Mouse (Mus musculus) CH12.LX (cell line): ENCODE data around the gene Gm49318. TPM values are rescaled to one million over a fixed set of nuclear protein-coding genes. Genes with fewer than 3 reads are reported as not detected.

Experiments used
- DNase-seq: peaks from one replicate; pipeline ENCODE4 v3.0.0-alpha.2; 2013; ENCODE audit errors: extremely low read depth
- H3K27ac ChIP-seq: 2 replicates; pipeline ENCODE4 v1.5.1; 2012; ENCODE audit warnings: low read depth, mild to moderate bottlenecking, control low read depth, moderate library complexity; ENCODE audit not compliant: insufficient read depth
- H3K27me3 ChIP-seq: replicated peaks from 2 replicates; pipeline ENCODE3; 2012; ENCODE audit warnings: inconsistent platforms
- H3K36me3 ChIP-seq, 2 experiments: replicated peaks in 1 of 2; 2 replicates each; pipeline versions ENCODE3 to v1.6.1; 2012; ENCODE audit warnings: inconsistent platforms in 1 of 2, low read length in 1 of 2, mild to moderate bottlenecking in 1 of 2, mixed read lengths in 1 of 2, moderate library complexity in 1 of 2; ENCODE audit not compliant: control insufficient read depth in 1 of 2, insufficient read depth in 1 of 2
- H3K4me1 ChIP-seq, 2 experiments: 2 replicates each; pipeline ENCODE4 v1.6.1; 2012; ENCODE audit warnings: inconsistent platforms in 1 of 2, moderate library complexity in 1 of 2; ENCODE audit not compliant: insufficient read depth in 2 of 2, control insufficient read depth in 1 of 2
- H3K4me2 ChIP-seq: 2 replicates; pipeline ENCODE4 v1.6.1; 2012; ENCODE audit warnings: low read depth, mild to moderate bottlenecking, control low read depth; ENCODE audit not compliant: poor library complexity, insufficient read depth, severe bottlenecking
- H3K4me3 ChIP-seq, 3 experiments: fragments of 150-350 bp in 1 of 3; sonication (generic) in 1 of 3; replicated peaks in 1 of 3; 2 replicates each; pipeline versions ENCODE3 to v1.5.1; 2011 to 2012; ENCODE audit warnings: low read depth in 2 of 3, low read length in 2 of 3, mild to moderate bottlenecking in 2 of 3, moderate library complexity in 2 of 3, control low read depth in 1 of 3, improper control_type of control experiment in 1 of 3, inconsistent platforms in 1 of 3, mixed read lengths in 1 of 3; ENCODE audit not compliant: poor library complexity in 1 of 3
- H3K79me2 ChIP-seq: replicated peaks from 2 replicates; pipeline ENCODE4 v1.6.1; 2012; ENCODE audit warnings: mild to moderate bottlenecking, moderate library complexity; ENCODE audit not compliant: control insufficient read depth, poor library complexity, insufficient read depth, severe bottlenecking; ENCODE audit errors: extremely low read depth
- H3K9ac ChIP-seq: 2 replicates; pipeline ENCODE4 v1.6.1; 2012; ENCODE audit warnings: low read depth, mild to moderate bottlenecking, control low read depth, moderate library complexity; ENCODE audit not compliant: insufficient read depth
- H3K9me3 ChIP-seq: replicated peaks from 2 replicates; pipeline ENCODE3; 2012; ENCODE audit warnings: low read length, inconsistent platforms, mixed read lengths
- BHLHE40 ChIP-seq: IDR thresholded peaks from 2 replicates; pipeline ENCODE4 v1.6.1; 2011; ENCODE audit warnings: mild to moderate bottlenecking, low read depth, low read length, improper control_type of control experiment
- CHD1 ChIP-seq: IDR thresholded peaks from 2 replicates; pipeline ENCODE4 v1.6.1; 2012; ENCODE audit warnings: low read depth, low read length, improper control_type of control experiment, inconsistent platforms
- CTCF ChIP-seq, 2 experiments: IDR thresholded peaks in 1 of 2; conservative IDR thresholded peaks in 1 of 2; 2 replicates each; pipeline ENCODE4 v1.5.1; 2011 to 2012; ENCODE audit warnings: low read depth in 2 of 2, low read length in 2 of 2, improper control_type of control experiment in 1 of 2, inconsistent platforms in 1 of 2, mild to moderate bottlenecking in 1 of 2, moderate library complexity in 1 of 2
- E2F4 ChIP-seq: IDR thresholded peaks from 2 replicates; pipeline ENCODE4 v1.6.1; 2011; ENCODE audit warnings: low read depth, low read length, improper control_type of control experiment; ENCODE audit not compliant: insufficient replicate concordance
- ELF1 ChIP-seq: IDR thresholded peaks from 2 replicates; pipeline ENCODE4 v1.6.1; 2014; ENCODE audit warnings: low read depth, mild to moderate bottlenecking, inconsistent platforms, low read length, improper control_type of control experiment
- EP300 ChIP-seq: IDR thresholded peaks from 2 replicates; pipeline ENCODE4 v1.6.1; 2011; ENCODE audit warnings: low read length, improper control_type of control experiment
- ETS1 ChIP-seq: conservative IDR thresholded peaks from 2 replicates; pipeline ENCODE4 v1.6.1; 2012; ENCODE audit warnings: low read depth, mild to moderate bottlenecking, inconsistent platforms, low read length, improper control_type of control experiment, moderate library complexity
- HCFC1 ChIP-seq: IDR thresholded peaks from 2 replicates; pipeline ENCODE4 v1.6.1; 2012; ENCODE audit warnings: low read depth, mild to moderate bottlenecking, inconsistent platforms, low read length, improper control_type of control experiment
- JUND ChIP-seq: conservative IDR thresholded peaks from 2 replicates; pipeline ENCODE4 v1.6.1; 2011; ENCODE audit warnings: low read depth, low read length, improper control_type of control experiment
- KAT2A ChIP-seq: IDR thresholded peaks from 2 replicates; pipeline ENCODE4 v1.6.1; 2012; ENCODE audit warnings: low read length, improper control_type of control experiment, inconsistent platforms; ENCODE audit not compliant: insufficient replicate concordance
- MAFK ChIP-seq: IDR thresholded peaks from 2 replicates; pipeline ENCODE4 v1.6.1; 2011; ENCODE audit warnings: low read length, improper control_type of control experiment; ENCODE audit not compliant: insufficient replicate concordance
- MAX ChIP-seq: IDR thresholded peaks from 2 replicates; pipeline ENCODE4 v1.6.1; 2011; ENCODE audit warnings: low read length, improper control_type of control experiment
- MAZ ChIP-seq: IDR thresholded peaks from 2 replicates; pipeline ENCODE4 v1.6.1; 2012; ENCODE audit warnings: low read depth, mild to moderate bottlenecking, inconsistent platforms, low read length, improper control_type of control experiment, moderate library complexity
- MXI1 ChIP-seq: IDR thresholded peaks from 2 replicates; pipeline ENCODE4 v1.6.1; 2011; ENCODE audit warnings: mild to moderate bottlenecking, low read depth, low read length, improper control_type of control experiment
- MYC ChIP-seq: IDR thresholded peaks from 2 replicates; pipeline ENCODE4 v1.6.1; 2011; ENCODE audit warnings: low read depth, mild to moderate bottlenecking, improper control_type of control experiment, low read length
- NELFE ChIP-seq: IDR thresholded peaks from 2 replicates; pipeline ENCODE4 v1.6.1; 2011; ENCODE audit warnings: low read depth, low read length, improper control_type of control experiment
- NRF1 ChIP-seq: IDR thresholded peaks from 2 replicates; pipeline ENCODE4 v1.6.1; 2014; ENCODE audit warnings: low read depth, mild to moderate bottlenecking, inconsistent platforms, low read length, improper control_type of control experiment, moderate library complexity
- PAX5 ChIP-seq: IDR thresholded peaks from 2 replicates; pipeline ENCODE4 v1.6.1; 2012; ENCODE audit warnings: low read length, inconsistent platforms, mixed read lengths
- POLR2A ChIP-seq: IDR thresholded peaks from 2 replicates; pipeline ENCODE4 v1.6.1; 2011; ENCODE audit warnings: low read depth, mild to moderate bottlenecking, improper control_type of control experiment, low read length
- RAD21 ChIP-seq: IDR thresholded peaks from 2 replicates; pipeline ENCODE4 v1.6.1; 2011; ENCODE audit warnings: low read depth, mild to moderate bottlenecking, low read length, improper control_type of control experiment, moderate library complexity
- SIN3A ChIP-seq: IDR thresholded peaks from 2 replicates; pipeline ENCODE4 v1.6.1; 2012; ENCODE audit warnings: low read length, improper control_type of control experiment, inconsistent platforms
- SMC3 ChIP-seq: IDR thresholded peaks from 2 replicates; pipeline ENCODE4 v1.6.1; 2011; ENCODE audit warnings: low read depth, low read length, improper control_type of control experiment
- TBP ChIP-seq: conservative IDR thresholded peaks from 2 replicates; pipeline ENCODE4 v1.6.1; 2011; ENCODE audit warnings: low read depth, low read length, improper control_type of control experiment
- TCF12 ChIP-seq: IDR thresholded peaks from 2 replicates; pipeline ENCODE4 v1.6.1; 2014; ENCODE audit warnings: low read depth, mild to moderate bottlenecking, inconsistent platforms, low read length, improper control_type of control experiment
- ZC3H11A ChIP-seq: IDR thresholded peaks from 2 replicates; pipeline ENCODE4 v1.6.1; 2012; ENCODE audit warnings: low read depth, mild to moderate bottlenecking, inconsistent platforms, low read length, improper control_type of control experiment
- ZNF384 ChIP-seq: IDR thresholded peaks from 2 replicates; pipeline ENCODE4 v1.6.1; 2012; ENCODE audit warnings: low read depth, low read length, improper control_type of control experiment, inconsistent platforms
- dilution Hi-C: fragments of 300-500 bp; cut with MboI; formaldehyde crosslinking; loops from 2 replicates; pipeline ENCODE4 v1.14.3; 2020; ENCODE audit warnings: low sequenced_read_pairs; ENCODE audit not compliant: extremely low pct_unique_long_range_greater_than_20kb, extremely low pct_ligation_motif_present
- in situ Hi-C: fragments of 300-500 bp; cut with MboI; formaldehyde crosslinking; loops from 3 replicates; pipeline ENCODE4 v1.14.3; 2019; ENCODE audit warnings: low sequenced_read_pairs, low pct_ligation_motif_present, low pct_unique_long_range_greater_than_20kb, mixed read lengths
- polyA plus RNA-seq: library from polyadenylated mRNA; unstranded; fragments of >175 nt; gene quantifications from 2 replicates; pipeline ENCODE4 v1.2.1, GENCODE M21; 2012; ENCODE audit warnings: low read depth; ENCODE audit not compliant: insufficient read length
- total RNA-seq, 2 experiments: library from RNA; depleted of rRNA; stranded (reverse); fragments of 300-350 nt in 1 of 2; fragments of >200 nt in 1 of 2; gene quantifications; 2 replicates each; pipeline ENCODE4 v1.2.3; 2012 to 2014

Gm49318 gene
- total and polyA plus RNA-seq, 3 experiments = not detected

DNA sequence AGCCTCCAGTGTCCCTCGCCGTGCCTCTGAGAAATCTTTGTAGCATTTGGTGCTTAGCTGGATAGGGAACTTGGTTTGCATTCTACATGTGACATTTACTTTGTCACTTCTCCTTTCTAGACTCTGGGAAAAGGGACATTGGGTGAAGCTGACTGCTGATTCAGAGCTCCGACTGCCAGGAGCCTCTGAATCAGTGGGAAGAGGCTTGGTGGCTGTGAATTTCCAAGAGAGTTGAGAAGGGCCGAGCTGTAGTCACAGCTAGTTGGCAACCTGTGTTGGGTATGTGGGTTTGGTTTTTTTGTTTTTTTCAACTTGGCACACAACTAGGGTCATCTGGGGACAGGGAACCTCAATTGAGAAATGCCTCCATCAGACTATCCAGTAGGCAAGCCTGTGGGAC is 48.5 kb upstream of the Gm49318 start:
- H3K4me3 ChIP-seq = no peak overlapping the region
- TF ChIP-seq CTCF (conservative IDR thresholded peaks at IDR 0.05 in 1 of 2, IDR thresholded peaks at IDR 0.05 in 1 of 2; ENCODE audit: low read depth in 2 of 2, low read length in 2 of 2) (no peak), E2F4 (no peak), POLR2A (no peak), ETS1 (no peak), EP300 (no peak), TBP (no peak), ELF1 (no peak), NRF1 (no peak), CHD1 (no peak), ZC3H11A (no peak), KAT2A (no peak), MAZ (no peak)
- TF ChIP-seq, all 38 proteins: peak for 0
- dilution Hi-C loops = no loop called here
- peaks cover 15 to 67% of the 10 kb centered on the region in 2 experiments for H3K4me1 ChIP-seq
- no peak overlapping the region for H3K4me2 ChIP-seq
- no peak for DNase-seq
- in situ Hi-C loops = loop anchor here (5.0 kb wide), 1 partner anchor 47 kb away; the partner anchor contains the start of genes Gm49318 and Zfp653
- H3K36me3 ChIP-seq = peaks cover 0 to 5% of the 10 kb centered on the region in 2 experiments
- no peak overlapping the region for H3K27ac ChIP-seq
- peaks cover 3% of the 10 kb centered on the region for H3K9me3 ChIP-seq
- H3K27me3 ChIP-seq = no peaks in the 10 kb centered on the region
- no peak overlapping the region for H3K9ac ChIP-seq
- peaks cover 14% of the 10 kb centered on the region for H3K79me2 ChIP-seq

GRCm38 (mm10) chr9:22117754-22118456 is 46.8 kb upstream of the Gm49318 start:
- dilution Hi-C loops (no loop called here), in situ Hi-C loops (loop anchor here (5.0 kb wide), 1 partner anchor 46 kb away; the partner anchor contains the start of genes Gm49318 and Zfp653)
- TF ChIP-seq MXI1 (peak; percentile 84; the same call in 1 of the 2 replicates), JUND (0 out of 2 replicates have a peak, but pooled peaks have one; percentile 20), MAX (peak; percentile 83), TCF12 (peak; percentile 23; the same call in 1 of the 2 replicates), ZC3H11A (no peak), EP300 (no peak), RAD21 (peak; percentile 82), MAFK (0 out of 2 replicates have a peak, but pooled peaks have one; percentile 5), CTCF (conservative IDR thresholded peaks at IDR 0.05 in 1 of 2, IDR thresholded peaks at IDR 0.05 in 1 of 2; ENCODE audit: low read depth in 2 of 2, low read length in 2 of 2) (peak; percentile 41 to 90), NELFE (peak; percentile 47; the same call in 1 of the 2 replicates), NRF1 (peak; percentile 41; the same call in 1 of the 2 replicates), PAX5 (no peak), ZNF384 (peak; percentile 24; the same call in 1 of the 2 replicates), HCFC1 (no peak), BHLHE40 (peak; percentile 54; the same call in 1 of the 2 replicates), SMC3 (peak; percentile 73), MYC (peak; percentile 92), SIN3A (peak; percentile 80)
- H3K27ac ChIP-seq = no peak overlapping the region
- DNase-seq = peak; percentile 91
- H3K9ac ChIP-seq = peak overlapping the region; percentile 70; the same call in 1 of the 2 replicates
- peak overlapping the region; percentile 95 for H3K4me2 ChIP-seq
- peak overlapping the region; percentile 65 to 89 (median 85) for H3K4me3 ChIP-seq
- H3K79me2 ChIP-seq = peaks cover 16% of the 10 kb centered on the region
- peaks cover 12 to 21% of the 10 kb centered on the region in 2 experiments for H3K36me3 ChIP-seq
- peaks cover 14 to 51% of the 10 kb centered on the region in 2 experiments for H3K4me1 ChIP-seq
- peaks cover 3% of the 10 kb centered on the region for H3K9me3 ChIP-seq
- no peaks in the 10 kb centered on the region for H3K27me3 ChIP-seq
